ENCODE assay signal across 24 mouse cellular contexts in the genomic region with DNA sequence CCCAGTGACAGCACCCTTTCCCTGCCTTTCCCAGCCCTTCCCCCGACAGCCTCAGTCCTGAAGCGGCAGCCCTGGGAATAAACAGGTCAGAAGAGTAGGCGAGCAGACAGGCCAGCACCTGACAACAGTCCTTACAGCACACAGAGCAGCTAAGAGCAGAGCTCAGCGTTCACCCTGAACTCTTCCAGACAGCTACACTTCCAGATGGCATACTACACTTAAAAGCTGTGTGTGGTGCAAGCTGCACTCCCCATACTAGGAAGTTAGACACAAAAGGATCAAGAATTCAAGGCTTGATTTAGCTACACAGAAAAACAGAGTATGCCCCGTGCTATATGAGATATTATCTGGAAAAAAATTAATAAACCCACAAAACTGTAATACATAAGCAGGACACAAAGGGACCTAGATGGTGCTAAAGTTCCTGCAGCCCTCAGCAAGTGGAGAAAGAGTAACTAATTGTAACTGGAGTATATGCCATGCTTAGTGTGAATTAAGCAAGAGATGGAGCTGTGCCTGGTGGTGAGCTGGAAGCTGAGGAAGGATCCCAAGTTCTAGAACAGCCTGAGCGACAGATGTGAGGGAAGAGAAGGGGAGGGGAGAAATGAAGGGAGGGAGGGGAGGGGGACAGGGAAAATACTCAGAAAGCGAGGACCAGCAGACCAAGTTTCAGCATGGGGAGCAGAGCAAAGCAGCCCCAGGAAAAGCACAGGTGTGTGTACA. TPM values are rescaled to one million over a fixed set of nuclear protein-coding genes. Genes with fewer than 3 reads are reported as not detected.
DNase-seq lines count a peak whose midpoint lies in the region; ATAC-seq and TF ChIP-seq lines count a peak whose summit lies in the region.
"Had no signal": no experiment of that assay in that cellular context is flagged by ENCODE, and none has a peak within 500 bp of the region (broad histone marks: within the 10 kb centered on the region; RNA-seq: fewer than 3 reads in every experiment).

No protein-coding gene starts in this region.

- H3K4me1 ChIP-seq in forebrain, postnatal 0 days (ENCODE audit: insufficient read depth): no peaks in the 10 kb centered on the region
- 0 out of 2 replicates have a peak, but pooled peaks cover 2% of the 10 kb centered on the region for H3K4me1 ChIP-seq in forebrain, embryonic 11.5 days (replicated peaks; ENCODE audit: control insufficient read depth, insufficient read depth, low read length)
- H3K4me1 ChIP-seq: forebrain, embryonic 12.5 days; heart, embryonic 12.5 days; heart, embryonic 15.5 days had no signal

- H3K27ac ChIP-seq in forebrain, postnatal 0 days (ENCODE audit: low read depth, low read length): peak overlapping the region; percentile 62
- no peak overlapping the region for H3K27ac ChIP-seq in forebrain, embryonic 11.5 days (ENCODE audit: low read depth, low read length)
- H3K27ac ChIP-seq: forebrain, embryonic 12.5 days; gastrocnemius, adult 2 months; heart, embryonic 15.5 days; hindbrain, embryonic 14.5 days; hindbrain, postnatal 0 days had no signal

- H3K9ac ChIP-seq in forebrain, postnatal 0 days: no peak overlapping the region
- H3K9ac ChIP-seq in forebrain, embryonic 11.5 days (ENCODE audit: low read length): no peak overlapping the region
- H3K9ac ChIP-seq: forebrain, embryonic 12.5 days; heart, embryonic 12.5 days; heart, embryonic 15.5 days; hindbrain, embryonic 14.5 days had no signal

- H3K4me2 ChIP-seq in forebrain, postnatal 0 days (ENCODE audit: low read depth): no peak overlapping the region
- H3K4me2 ChIP-seq in forebrain, embryonic 11.5 days (ENCODE audit: low read depth, low read length, severe bottlenecking): no peak overlapping the region
- H3K4me2 ChIP-seq: forebrain, embryonic 12.5 days; heart, embryonic 12.5 days; heart, embryonic 15.5 days; hindbrain, embryonic 14.5 days had no signal

- H3K4me3 ChIP-seq in forebrain, postnatal 0 days (ENCODE audit: low read depth, low read length): no peak overlapping the region
- no peak overlapping the region for H3K4me3 ChIP-seq in forebrain, embryonic 11.5 days (ENCODE audit: low read depth, low read length)
- H3K4me3 ChIP-seq: forebrain, embryonic 12.5 days; gastrocnemius, adult 2 months; heart, embryonic 12.5 days; heart, embryonic 15.5 days had no signal

- peak; percentile 58 for ATAC-seq in forebrain, postnatal 0 days
- no peak for ATAC-seq in forebrain, embryonic 11.5 days (replicated peaks; ENCODE audit: low FRiP score)
- ATAC-seq: activated CD4-positive, CD25-positive, alpha-beta regulatory T cell, adult 4 months; CD4-positive, CD25-positive, alpha-beta regulatory T cell, adult 4 months; inflammation-experienced regulatory T-cells, adult 6 months; intestine, embryonic 16.5 days had no signal

- no peak for TF ChIP-seq CTCF in forebrain, postnatal 0 days (IDR thresholded peaks at IDR 0.05; ENCODE audit: low read depth)

- H3K36me3 ChIP-seq in forebrain, postnatal 0 days (ENCODE audit: insufficient read depth): no peaks in the 10 kb centered on the region
- H3K36me3 ChIP-seq in forebrain, embryonic 11.5 days (ENCODE audit: control insufficient read depth, insufficient read depth, low read length): no peaks in the 10 kb centered on the region
- H3K36me3 ChIP-seq: forebrain, embryonic 12.5 days; heart, embryonic 12.5 days; heart, embryonic 15.5 days had no signal

- no peaks in the 10 kb centered on the region for H3K9me3 ChIP-seq in forebrain, postnatal 0 days (ENCODE audit: low read length)
- no peaks in the 10 kb centered on the region for H3K9me3 ChIP-seq in forebrain, embryonic 11.5 days (ENCODE audit: control insufficient read depth, low read length)
- H3K9me3 ChIP-seq: forebrain, embryonic 12.5 days; heart, embryonic 12.5 days; heart, embryonic 15.5 days had no signal

- H3K27me3 ChIP-seq in forebrain, postnatal 0 days (ENCODE audit: insufficient read depth, low read length): no peaks in the 10 kb centered on the region
- H3K27me3 ChIP-seq in forebrain, embryonic 11.5 days (ENCODE audit: control insufficient read depth, insufficient read depth, low read length): no peaks in the 10 kb centered on the region
- H3K27me3 ChIP-seq: forebrain, embryonic 12.5 days; heart, embryonic 12.5 days had no signal

- WGBS in forebrain, postnatal 0 days: 63% methylated on average over 7 of the region's 7 CpGs
- 70% methylated on average over 7 of the region's 7 CpGs for WGBS in forebrain, embryonic 11.5 days

- DNase-seq in forebrain, postnatal 0 days: peak; percentile 26
- no peak for DNase-seq in forebrain, embryonic 11.5 days (ENCODE audit: low spot score)
- peak; percentile 46 for DNase-seq in layer of hippocampus, adult 9-11 months
- DNase-seq in layer of hippocampus, postnatal 14 days (ENCODE audit: low spot score in 2 of 2): no peak
- DNase-seq in NIH3T3 (ENCODE audit: low read depth) (peak; percentile 36), adipocyte (ENCODE audit: low spot score) (peak; percentile 80)

RNA-seq across cellular contexts. Expression of gene Ccdc13, which starts 9.8 kb away (rescaled TPM):
- 4.3 and 5.2 TPM in 2 replicates for total RNA-seq in forebrain, postnatal 0 days (2014; rRNA removed)
- polyA plus RNA-seq in forebrain, postnatal 0 days (2015; fragmentation: Nextera tagmentation; extraction: Ambion mirVana): 3.6 and 4.7 TPM in 2 replicates
- polyA plus RNA-seq in forebrain, embryonic 11.5 days (2014; fragmentation: Nextera tagmentation; extraction: Ambion mirVana): 2.6 and 2.7 TPM in 2 replicates
- total RNA-seq in layer of hippocampus, postnatal 14 days (2021): 1 to 10 TPM; 8.3 to 9.4 TPM
- total RNA-seq: heart, postnatal 10 days; heart, postnatal 4 days; MEL had no signal
- polyA plus RNA-seq: activated CD4-positive, CD25-positive, alpha-beta regulatory T cell, adult 4 months; CD4-positive, CD25-positive, alpha-beta regulatory T cell, adult 4 months; heart, embryonic 15.5 days; inflammation-experienced regulatory T-cells, adult 6 months had no signal

RNA-seq across cellular contexts. Expression of gene Higd1a, which starts 28.7 kb away (rescaled TPM):
- total RNA-seq in forebrain, postnatal 0 days (2014; rRNA removed): 35.1 and 35.9 TPM in 2 replicates
- 134 and 146 TPM in 2 replicates for polyA plus RNA-seq in forebrain, postnatal 0 days (2015; fragmentation: Nextera tagmentation; extraction: Ambion mirVana)
- 170 and 184 TPM in 2 replicates for polyA plus RNA-seq in forebrain, embryonic 11.5 days (2014; fragmentation: Nextera tagmentation; extraction: Ambion mirVana)
- 100 to 1,000 TPM in 1 of 2 experiments, 10 to 100 TPM in 1; 96.5 to 101 TPM for total RNA-seq in layer of hippocampus, postnatal 14 days (2021)

RNA-seq across cellular contexts. Expression of gene Hhatl, which starts 37.1 kb away (rescaled TPM):
- 0.15 and 1.2 TPM in 2 replicates for total RNA-seq in forebrain, postnatal 0 days (2014; rRNA removed)
- polyA plus RNA-seq in forebrain, postnatal 0 days (2015; fragmentation: Nextera tagmentation; extraction: Ambion mirVana): 0.15 and 0.39 TPM in 2 replicates
- polyA plus RNA-seq in forebrain, embryonic 11.5 days (2014; fragmentation: Nextera tagmentation; extraction: Ambion mirVana): 0.11 TPM in 1 of 2 replicates, not detected in the other
- total RNA-seq in layer of hippocampus, postnatal 14 days (2021): 1 to 10 TPM; 7.5 to 8.3 TPM
- total RNA-seq: adrenal gland, adult 18-20 months; adrenal gland, postnatal 36 days; MEL had no signal
- polyA plus RNA-seq: activated CD4-positive, CD25-positive, alpha-beta regulatory T cell, adult 4 months; CD4-positive, CD25-positive, alpha-beta regulatory T cell, adult 4 months; embryonic facial prominence, embryonic 11.5 days; forebrain, embryonic 12.5 days; forebrain, embryonic 16.5 days; hindbrain, embryonic 11.5 days; hindbrain, embryonic 14.5 days; inflammation-experienced regulatory T-cells, adult 6 months had no signal

RNA-seq across cellular contexts. Expression of gene Klhl40, which starts 52.0 kb away (rescaled TPM):
- total RNA-seq in forebrain, postnatal 0 days (2014; rRNA removed): 2.7 and 2.8 TPM in 2 replicates
- polyA plus RNA-seq in forebrain, postnatal 0 days (2015; fragmentation: Nextera tagmentation; extraction: Ambion mirVana): 1.7 and 2.0 TPM in 2 replicates
- polyA plus RNA-seq in forebrain, embryonic 11.5 days (2014; fragmentation: Nextera tagmentation; extraction: Ambion mirVana): 0.08 and 0.11 TPM in 2 replicates
- 1 to 10 TPM; 3.2 to 4.3 TPM for total RNA-seq in layer of hippocampus, postnatal 14 days (2021)
- total RNA-seq: MEL had no signal
- polyA plus RNA-seq: activated CD4-positive, CD25-positive, alpha-beta regulatory T cell, adult 4 months; CD4-positive, CD25-positive, alpha-beta regulatory T cell, adult 4 months; inflammation-experienced regulatory T-cells, adult 6 months had no signal

Comparison
In these comparisons a context has a peak if more than half of its experiments do, and no peak if none do; other contexts are left out.
1. DNase-seq: peak in forebrain, postnatal 0 days (single experiment), layer of hippocampus, adult 9-11 months (single experiment), NIH3T3 (single experiment) and adipocyte (single experiment); none in forebrain, embryonic 11.5 days (single experiment) and layer of hippocampus, postnatal 14 days (0 of 2).